Mouse (Mus musculus) right cerebral cortex, postnatal 36 days (tissue): ENCODE results near the gene Pou3f1.

Experiments used
- DNase-seq, 2 experiments: peaks; one replicate each; pipeline ENCODE4 v3.0.0; 2022; ENCODE audit warnings: low spot score in 2 of 2, mixed read lengths in 1 of 2

The Pou3f1 gene

DNA sequence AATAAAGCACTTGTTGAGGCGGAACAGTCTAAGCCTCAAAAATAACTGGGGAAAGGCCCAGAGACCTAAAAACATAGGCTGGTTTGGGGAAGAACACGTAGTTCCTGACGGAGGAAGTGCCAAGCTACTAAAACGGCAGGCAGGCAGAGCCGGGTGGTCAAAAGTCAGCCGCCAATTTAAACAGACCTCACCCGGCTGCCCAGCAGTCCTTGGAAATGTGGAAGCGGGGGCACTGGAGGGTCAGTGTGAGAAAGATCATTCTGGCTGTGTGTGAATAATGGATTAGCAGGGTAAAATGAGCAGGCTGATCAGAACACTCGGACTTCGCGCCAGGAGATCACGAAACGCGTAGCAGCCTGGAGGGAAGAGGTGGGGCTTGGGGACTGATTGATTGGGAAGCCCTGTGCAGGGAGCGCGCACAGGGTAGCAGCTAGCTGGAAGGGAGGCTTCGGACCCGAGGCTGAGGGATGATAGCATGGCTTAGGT is 53.4 kb downstream of the Pou3f1 start:
- DNase-seq: no peak
